Mouse (Mus musculus): Measurements from ENCODE around the gene Asf1b. TPM values are rescaled to one million over a fixed set of nuclear protein-coding genes. Genes with fewer than 3 reads are reported as not detected.

Asf1b gene
- polyA plus RNA-seq, 1 experiment from 2014 or later: 58.3 TPM

MicroRNA genes within 50 kb of the gene (microRNA counts, 519-probe panel; counts per million panel counts)
- not detected for microRNA mmu-miR-1199

Small RNA genes within 50 kb of the gene (microRNA-seq; reads per million reads assigned to microRNA genes)
- gene Gm44330: not detected
- not detected for gene Gm44450
- gene Mir1199: 1.2 reads per million
- 3.1 reads per million, percentile 8 among the genes with 10 or more reads in this experiment for gene Mir8111

Other genes starting within 250 kb of the Asf1b start
- gene Ddx39, start 240.3 kb upstream of the Asf1b start, polyA plus RNA-seq (2016; fragmentation: Nextera tagmentation; extraction: Ambion mirVana): 117 and 128 TPM in 2 replicates
- 26.2 and 29.2 TPM in 2 replicates for gene Adgre5, start 214.2 kb upstream of the Asf1b start, polyA plus RNA-seq (2016; fragmentation: Nextera tagmentation; extraction: Ambion mirVana)
- 11.2 and 11.4 TPM in 2 replicates for gene Adgrl1, start 55.4 kb upstream of the Asf1b start, polyA plus RNA-seq (2016; fragmentation: Nextera tagmentation; extraction: Ambion mirVana)
- gene Gm10644, start 302 bp upstream of the Asf1b start, polyA plus RNA-seq (2016; fragmentation: Nextera tagmentation; extraction: Ambion mirVana): 0.34 and 0.40 TPM in 2 replicates
- gene Prkaca, start 17.5 kb downstream of the Asf1b start, polyA plus RNA-seq (2016; fragmentation: Nextera tagmentation; extraction: Ambion mirVana): 216 and 234 TPM in 2 replicates
- 4.5 and 5.8 TPM in 2 replicates for gene Samd1, start 42.2 kb downstream of the Asf1b start, polyA plus RNA-seq (2016; fragmentation: Nextera tagmentation; extraction: Ambion mirVana)
- gene 1700067K01Rik, start 46.0 kb downstream of the Asf1b start, polyA plus RNA-seq (2016; fragmentation: Nextera tagmentation; extraction: Ambion mirVana): 0.22 and 0.54 TPM in 2 replicates
- gene 2210011C24Rik, start 56.7 kb downstream of the Asf1b start, polyA plus RNA-seq (2016; fragmentation: Nextera tagmentation; extraction: Ambion mirVana): 0.30 TPM in 1 of 2 replicates, not detected in the other
- 1.7 and 2.1 TPM in 2 replicates for gene Palm3, start 66.0 kb downstream of the Asf1b start, polyA plus RNA-seq (2016; fragmentation: Nextera tagmentation; extraction: Ambion mirVana)
- gene Il27ra, start 87.1 kb downstream of the Asf1b start, polyA plus RNA-seq (2016; fragmentation: Nextera tagmentation; extraction: Ambion mirVana): 4.4 and 5.3 TPM in 2 replicates
- gene Rln3, start 89.5 kb downstream of the Asf1b start, polyA plus RNA-seq (2016; fragmentation: Nextera tagmentation; extraction: Ambion mirVana): not detected in 2 replicates
- gene Gm10643, start 109.6 kb downstream of the Asf1b start, polyA plus RNA-seq (2016; fragmentation: Nextera tagmentation; extraction: Ambion mirVana): 1.2 TPM in 2 replicates
- gene Rfx1, start 111.3 kb downstream of the Asf1b start, polyA plus RNA-seq (2016; fragmentation: Nextera tagmentation; extraction: Ambion mirVana): 6.9 and 7.5 TPM in 2 replicates
- gene Dcaf15, start 149.3 kb downstream of the Asf1b start, polyA plus RNA-seq (2016; fragmentation: Nextera tagmentation; extraction: Ambion mirVana): 10.5 and 11.4 TPM in 2 replicates
- gene Podnl1, start 170.5 kb downstream of the Asf1b start, polyA plus RNA-seq (2016; fragmentation: Nextera tagmentation; extraction: Ambion mirVana): 0.14 TPM in 1 of 2 replicates, not detected in the other
- 17.7 and 18.1 TPM in 2 replicates for gene Cc2d1a, start 192.4 kb downstream of the Asf1b start, polyA plus RNA-seq (2016; fragmentation: Nextera tagmentation; extraction: Ambion mirVana)
- 1.00 and 1.1 TPM in 2 replicates for gene 4930432K21Rik, start 192.5 kb downstream of the Asf1b start, polyA plus RNA-seq (2016; fragmentation: Nextera tagmentation; extraction: Ambion mirVana)
- gene Nanos3, start 229.7 kb downstream of the Asf1b start, polyA plus RNA-seq (2016; fragmentation: Nextera tagmentation; extraction: Ambion mirVana): 1.7 and 3.0 TPM in 2 replicates